Mouse (Mus musculus): ENCODE data around the gene Fgd3. TPM values are rescaled to one million over a fixed set of nuclear protein-coding genes. Genes with fewer than 3 reads are reported as not detected.

Fgd3 gene
- polyA plus RNA-seq, 1 experiment from 2014 or later: 4.2 TPM

Other genes starting within 250 kb of the Fgd3 start
- gene Wnk2, start 172.3 kb downstream of the Fgd3 start, polyA plus RNA-seq (2015; fragmentation: Nextera tagmentation; extraction: Ambion mirVana): 16.0 and 21.3 TPM in 2 replicates
- gene Ninj1, start 132.8 kb downstream of the Fgd3 start, polyA plus RNA-seq (2015; fragmentation: Nextera tagmentation; extraction: Ambion mirVana): 21.3 and 23.1 TPM in 2 replicates
- gene Card19, start 104.3 kb downstream of the Fgd3 start, polyA plus RNA-seq (2015; fragmentation: Nextera tagmentation; extraction: Ambion mirVana): 20.6 and 21.4 TPM in 2 replicates
- gene Susd3, start 71.6 kb downstream of the Fgd3 start, polyA plus RNA-seq (2015; fragmentation: Nextera tagmentation; extraction: Ambion mirVana): 0.75 and 0.85 TPM in 2 replicates
- gene Bicd2, start 21.3 kb upstream of the Fgd3 start, polyA plus RNA-seq (2015; fragmentation: Nextera tagmentation; extraction: Ambion mirVana): 30.1 and 31.5 TPM in 2 replicates
- 16.9 and 17.3 TPM in 2 replicates for gene Ippk, start 100.9 kb upstream of the Fgd3 start, polyA plus RNA-seq (2015; fragmentation: Nextera tagmentation; extraction: Ambion mirVana)
- 0.58 and 0.61 TPM in 2 replicates for gene Tes3-ps, start 173.0 kb upstream of the Fgd3 start, polyA plus RNA-seq (2015; fragmentation: Nextera tagmentation; extraction: Ambion mirVana)
- gene Ecm2, start 184.5 kb upstream of the Fgd3 start, polyA plus RNA-seq (2015; fragmentation: Nextera tagmentation; extraction: Ambion mirVana): 1.5 and 1.6 TPM in 2 replicates
- 0.63 and 3.6 TPM in 2 replicates for gene Aspn, start 224.1 kb upstream of the Fgd3 start, polyA plus RNA-seq (2015; fragmentation: Nextera tagmentation; extraction: Ambion mirVana)